Mouse (Mus musculus) MEL (cell line): ENCODE data around the gene Trim34a.

Experiments
- CTCF ChIP-seq, 3 experiments: IDR thresholded peaks in 2 of 3; conservative IDR thresholded peaks in 1 of 3; 2 replicates each; pipeline ENCODE4 v1.5.1; 2011 to 2012; ENCODE audit warnings: low read length in 3 of 3, low read depth in 2 of 3, mild to moderate bottlenecking in 2 of 3, improper control_type of control experiment in 1 of 3, inconsistent platforms in 1 of 3, mixed read lengths in 1 of 3, moderate library complexity in 1 of 3; ENCODE audit not compliant: control insufficient read depth in 1 of 3, insufficient read depth in 1 of 3, poor library complexity in 1 of 3, severe bottlenecking in 1 of 3
- TBP ChIP-seq: IDR thresholded peaks from 2 replicates; pipeline ENCODE4 v1.8.0; 2011; ENCODE audit warnings: low read depth, low read length, improper control_type of control experiment

DNA sequence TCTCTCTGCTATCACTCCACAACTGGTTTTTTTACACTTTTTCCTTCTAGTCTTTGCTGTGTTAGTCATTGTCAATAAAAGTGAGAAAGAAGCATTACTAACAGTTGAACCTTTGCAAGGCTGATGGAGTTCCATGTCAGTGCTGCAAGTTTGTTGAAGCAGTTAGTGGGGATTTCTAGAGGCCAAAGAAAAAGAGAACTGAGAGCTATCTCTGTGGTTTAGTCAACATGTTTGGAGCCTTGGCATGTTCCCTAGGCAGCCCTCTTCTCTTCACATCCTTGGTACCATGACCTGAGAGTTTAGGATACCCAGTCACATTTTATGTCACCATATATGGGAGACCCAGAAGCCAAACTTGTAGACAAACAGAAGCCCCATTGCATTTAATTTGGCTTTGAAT lies 3.4 kb upstream of the Trim34a start:
- TF ChIP-seq TBP (no peak), CTCF (IDR thresholded peaks at IDR 0.05 in 2 of 3, conservative IDR thresholded peaks at IDR 0.05 in 1 of 3; ENCODE audit: control insufficient read depth in 1 of 3, insufficient read depth in 1 of 3, low read depth in 2 of 3, low read length in 3 of 3, poor library complexity in 1 of 3, severe bottlenecking in 1 of 3) (no peak)
